Mouse (Mus musculus): Measurements from ENCODE around the gene Stambp. TPM values are rescaled to one million over a fixed set of nuclear protein-coding genes. Genes with fewer than 3 reads are reported as not detected.

Stambp gene
- total and polyA plus RNA-seq, 3 experiments = 4.1 to 11.4 (median 4.6) TPM

DNA sequence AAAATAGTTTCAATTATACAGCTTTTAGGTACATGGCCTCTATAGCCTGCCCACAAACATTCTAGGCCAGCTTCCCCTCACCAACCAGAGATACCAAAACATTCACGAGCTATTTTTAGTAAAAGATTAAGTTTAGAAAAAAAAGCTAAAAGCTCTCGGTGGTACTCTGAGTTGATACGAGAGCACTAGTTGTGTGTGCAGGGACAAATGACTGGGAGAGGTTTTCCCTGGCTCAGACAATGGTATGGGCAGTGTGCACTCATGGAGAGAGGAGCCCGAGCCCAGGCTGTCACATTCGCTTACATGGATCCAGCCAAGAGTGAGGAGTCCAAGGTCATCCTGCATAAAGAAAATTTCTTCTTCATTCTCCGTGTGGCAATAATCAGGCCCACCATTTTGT, 16.6 kb downstream of the Stambp start:
- no peak for DNase-seq (ENCODE audit: extremely low read depth)
- Histone ChIP-seq H3K79me2 (replicated peaks; ENCODE audit: control insufficient read depth, extremely low read depth, insufficient read depth, poor library complexity, severe bottlenecking) (no peaks in the 10 kb centered on the region), H3K4me1 (ENCODE audit: control insufficient read depth in 1 of 2, insufficient read depth in 2 of 2) (no peaks in the 10 kb centered on the region), H3K27ac (ENCODE audit: insufficient read depth, low read depth) (no peak overlapping the region), H3K27me3 (replicated peaks) (no peaks in the 10 kb centered on the region), H3K9ac (ENCODE audit: insufficient read depth, low read depth) (no peak overlapping the region), H3K9me3 (replicated peaks; ENCODE audit: low read length) (no peaks in the 10 kb centered on the region), H3K4me2 (ENCODE audit: insufficient read depth, low read depth, poor library complexity, severe bottlenecking) (no peak overlapping the region), H3K36me3 (replicated peaks in 1 of 2; ENCODE audit: control insufficient read depth in 1 of 2, insufficient read depth in 1 of 2, low read length in 1 of 2) (peaks cover 48 to 76% of the 10 kb centered on the region in 2 experiments), H3K4me3 (replicated peaks in 1 of 3; ENCODE audit: low read depth in 2 of 3, low read length in 2 of 3, poor library complexity in 1 of 3) (no peak overlapping the region)
- dilution Hi-C loops (cut with MboI; ENCODE audit: extremely low pct_ligation_motif_present, extremely low pct_unique_long_range_greater_than_20kb, low sequenced_read_pairs) (no loop called here), in situ Hi-C loops (cut with MboI; ENCODE audit: low pct_ligation_motif_present, low pct_unique_long_range_greater_than_20kb, low sequenced_read_pairs) (no loop called here)
- TF ChIP-seq JUN (IDR thresholded peaks at IDR 0.05; ENCODE audit: insufficient read depth, low read depth, low read length) = no peak
- TF ChIP-seq EP300 (IDR thresholded peaks at IDR 0.05; ENCODE audit: low read length) = no peak
- no peak for TF ChIP-seq RCOR1 (conservative IDR thresholded peaks at IDR 0.05; ENCODE audit: low read depth, low read length)
- no peak for TF ChIP-seq MXI1 (IDR thresholded peaks at IDR 0.05; ENCODE audit: low read depth, low read length)
- TF ChIP-seq ELF1 (IDR thresholded peaks at IDR 0.05; ENCODE audit: low read depth, low read length) = no peak
- TF ChIP-seq ETS1 (conservative IDR thresholded peaks at IDR 0.05; ENCODE audit: low read depth, low read length) = no peak

DNA sequence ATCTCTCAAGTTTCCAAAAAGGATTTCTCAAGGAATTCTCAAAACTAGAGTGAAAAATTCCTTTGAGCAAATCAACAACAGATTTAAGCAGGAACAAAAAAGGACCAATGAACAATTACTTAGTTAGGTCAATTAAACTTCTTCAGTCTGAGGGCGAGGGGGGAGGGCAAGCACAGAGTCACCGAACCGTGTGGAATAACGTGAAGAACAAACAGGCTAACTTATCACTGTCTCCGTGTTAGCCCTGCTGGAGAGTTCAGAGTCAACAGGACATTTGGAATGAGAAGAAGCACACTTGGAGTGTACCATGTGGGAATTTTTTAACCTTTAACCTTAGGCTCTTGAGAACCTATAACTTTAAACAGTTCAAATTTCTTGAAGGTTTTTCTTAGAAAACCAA, 24.2 kb downstream of the Stambp start:
- no peaks in the 10 kb centered on the region for H3K4me1 ChIP-seq (ENCODE audit: control insufficient read depth in 1 of 2, insufficient read depth in 2 of 2)
- H3K79me2 ChIP-seq (replicated peaks; ENCODE audit: control insufficient read depth, extremely low read depth, insufficient read depth, poor library complexity, severe bottlenecking) = no peaks in the 10 kb centered on the region
- dilution Hi-C loops (cut with MboI; ENCODE audit: extremely low pct_ligation_motif_present, extremely low pct_unique_long_range_greater_than_20kb, low sequenced_read_pairs) (no loop called here), in situ Hi-C loops (cut with MboI; ENCODE audit: low pct_ligation_motif_present, low pct_unique_long_range_greater_than_20kb, low sequenced_read_pairs) (no loop called here)
- no peak overlapping the region for H3K27ac ChIP-seq (ENCODE audit: insufficient read depth, low read depth)
- no peak for TF ChIP-seq CHD2 (IDR thresholded peaks at IDR 0.05; ENCODE audit: low read length)
- TF ChIP-seq USF2 (conservative IDR thresholded peaks at IDR 0.05; ENCODE audit: low read depth, low read length) = no peak
- no peak for TF ChIP-seq ZKSCAN1 (IDR thresholded peaks at IDR 0.05; ENCODE audit: borderline replicate concordance, low read depth, low read length)
- no peak for TF ChIP-seq MAX (IDR thresholded peaks at IDR 0.05; ENCODE audit: low read length)
- no peak for TF ChIP-seq EP300 (IDR thresholded peaks at IDR 0.05; ENCODE audit: low read length)
- no peak for TF ChIP-seq HCFC1 (IDR thresholded peaks at IDR 0.05; ENCODE audit: low read depth, low read length)
- no peak for TF ChIP-seq MEF2A (IDR thresholded peaks at IDR 0.05; ENCODE audit: borderline replicate concordance, low read depth, low read length)
- no peak for TF ChIP-seq RAD21 (IDR thresholded peaks at IDR 0.05; ENCODE audit: low read depth, low read length)
- TF ChIP-seq KAT2A (IDR thresholded peaks at IDR 0.05; ENCODE audit: insufficient replicate concordance, low read length) = no peak
- no peak for TF ChIP-seq CHD1 (IDR thresholded peaks at IDR 0.05; ENCODE audit: low read depth, low read length)
- TF ChIP-seq NELFE (IDR thresholded peaks at IDR 0.05; ENCODE audit: low read depth, low read length) = no peak
- no peak for TF ChIP-seq PAX5 (IDR thresholded peaks at IDR 0.05; ENCODE audit: low read length)
- no peak for TF ChIP-seq SMC3 (IDR thresholded peaks at IDR 0.05; ENCODE audit: low read depth, low read length)
- no peak for TF ChIP-seq UBTF (IDR thresholded peaks at IDR 0.05; ENCODE audit: low read depth, low read length)
- TF ChIP-seq POLR2A (IDR thresholded peaks at IDR 0.05; ENCODE audit: low read depth, low read length) = no peak
- TF ChIP-seq JUN (IDR thresholded peaks at IDR 0.05; ENCODE audit: insufficient read depth, low read depth, low read length) = no peak
- no peak for TF ChIP-seq ELF1 (IDR thresholded peaks at IDR 0.05; ENCODE audit: low read depth, low read length)
- no peaks in the 10 kb centered on the region for H3K27me3 ChIP-seq (replicated peaks)
- H3K4me2 ChIP-seq (ENCODE audit: insufficient read depth, low read depth, poor library complexity, severe bottlenecking) = no peak overlapping the region
- DNase-seq (ENCODE audit: extremely low read depth) = no peak
- H3K36me3 ChIP-seq (replicated peaks in 1 of 2; ENCODE audit: control insufficient read depth in 1 of 2, insufficient read depth in 1 of 2, low read length in 1 of 2) = peaks cover 27 to 58% of the 10 kb centered on the region in 2 experiments
- no peaks in the 10 kb centered on the region for H3K9me3 ChIP-seq (replicated peaks; ENCODE audit: low read length)
- H3K4me3 ChIP-seq (replicated peaks in 1 of 3; ENCODE audit: low read depth in 2 of 3, low read length in 2 of 3, poor library complexity in 1 of 3) = no peak overlapping the region
- H3K9ac ChIP-seq (ENCODE audit: insufficient read depth, low read depth) = no peak overlapping the region

All from CH12.LX (cell line).